Mouse (Mus musculus): Measurements from ENCODE around the gene Rpia. TPM values are rescaled to one million over a fixed set of nuclear protein-coding genes. Genes with fewer than 3 reads are reported as not detected.

The Rpia gene
- polyA plus RNA-seq, 1 experiment: not detected

DNA sequence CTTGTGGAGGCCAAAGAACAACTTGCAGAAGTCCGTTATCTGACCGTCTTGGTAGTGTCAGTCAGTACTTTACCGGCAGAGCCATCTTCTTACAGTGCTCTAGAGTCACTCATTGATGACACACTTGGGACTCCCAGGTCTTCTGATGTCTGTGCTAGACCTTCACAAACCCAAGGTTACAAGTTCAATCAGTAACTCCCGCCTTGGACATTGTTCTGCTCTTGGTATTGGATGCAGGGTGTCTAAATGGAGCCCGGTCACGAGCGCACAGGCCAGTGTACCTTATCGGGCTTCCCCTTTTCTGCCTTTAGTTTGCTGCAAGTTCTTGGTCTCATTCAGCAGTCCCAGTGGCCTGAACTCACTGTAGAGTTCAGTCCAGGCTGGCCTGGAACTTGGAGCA lies 612 bp upstream of the Rpia start:
- WGBS: 37% methylated on average over 8 of the region's 8 CpGs
- H3K27ac ChIP-seq (ENCODE audit: insufficient read depth, low read depth, low read length): no peak overlapping the region
- peaks cover 9% of the 10 kb centered on the region; the same call in 1 of the 2 replicates for H3K4me1 ChIP-seq (ENCODE audit: control insufficient read depth, insufficient read depth, low read length)
- TF ChIP-seq CTCF (IDR thresholded peaks at IDR 0.05; ENCODE audit: insufficient read depth, low read depth, low read length) (no peak), POLR2A (IDR thresholded peaks at IDR 0.05; ENCODE audit: insufficient read depth, low read depth, low read length) (no peak)
- peak overlapping the region; percentile 14; the same call in 1 of the 2 replicates for H3K4me3 ChIP-seq (ENCODE audit: insufficient read depth, low read depth, low read length)

DNA sequence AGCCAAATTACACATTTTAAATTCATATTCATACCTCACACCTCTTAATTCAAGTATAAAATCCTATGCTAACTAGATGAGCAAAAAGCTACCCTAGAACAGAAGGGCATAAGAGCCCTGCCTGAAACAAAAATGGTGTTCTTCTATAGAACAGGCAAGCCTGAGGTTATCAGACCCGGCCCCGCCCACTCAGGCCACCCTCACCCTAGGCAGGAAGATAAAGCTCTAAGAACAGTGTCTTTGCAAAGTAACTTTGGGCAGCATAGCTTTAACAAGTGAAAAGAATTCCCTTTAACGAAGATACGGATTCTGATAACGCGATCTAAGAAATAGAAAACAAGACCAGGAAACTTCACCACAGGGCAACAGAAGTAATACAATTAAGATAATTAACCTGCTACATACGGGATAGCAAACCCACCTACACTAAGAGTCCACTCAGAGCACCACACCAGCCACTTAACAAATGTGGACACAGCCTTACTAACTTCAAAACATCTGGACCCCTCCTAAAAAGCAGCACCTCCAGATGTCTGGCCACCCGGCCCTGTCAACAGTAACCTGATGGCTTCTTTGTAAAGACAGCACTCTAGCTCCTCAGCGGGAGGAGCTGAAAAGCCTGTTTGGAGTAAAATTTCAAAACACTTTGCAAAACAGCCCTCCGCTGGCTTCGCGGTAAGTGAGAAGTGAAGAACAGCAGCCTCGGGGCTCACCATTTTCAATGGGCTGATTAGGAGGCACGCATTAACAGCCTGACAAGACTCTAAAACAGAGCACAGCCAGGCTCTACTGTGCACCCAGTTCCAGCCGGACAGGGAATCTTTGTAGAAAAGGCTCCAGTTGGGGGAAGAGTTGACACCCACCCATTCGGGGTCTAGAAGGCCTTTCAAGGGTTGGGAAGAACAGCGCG lies 925 bp downstream of the Rpia start:
- Histone ChIP-seq H3K27ac (ENCODE audit: insufficient read depth, low read depth, low read length) (0 out of 2 replicates have a peak overlapping the region, but pooled peaks have one; percentile 44), H3K4me1 (ENCODE audit: control insufficient read depth, insufficient read depth, low read length) (peaks cover 9% of the 10 kb centered on the region; the same call in 1 of the 2 replicates), H3K4me3 (ENCODE audit: insufficient read depth, low read depth, low read length) (peak overlapping the region; percentile 88)
- TF ChIP-seq CTCF (IDR thresholded peaks at IDR 0.05; ENCODE audit: insufficient read depth, low read depth, low read length): no peak
- TF ChIP-seq POLR2A (IDR thresholded peaks at IDR 0.05; ENCODE audit: insufficient read depth, low read depth, low read length): no peak
- 4% methylated on average over 18 of the region's 18 CpGs for WGBS

DNA sequence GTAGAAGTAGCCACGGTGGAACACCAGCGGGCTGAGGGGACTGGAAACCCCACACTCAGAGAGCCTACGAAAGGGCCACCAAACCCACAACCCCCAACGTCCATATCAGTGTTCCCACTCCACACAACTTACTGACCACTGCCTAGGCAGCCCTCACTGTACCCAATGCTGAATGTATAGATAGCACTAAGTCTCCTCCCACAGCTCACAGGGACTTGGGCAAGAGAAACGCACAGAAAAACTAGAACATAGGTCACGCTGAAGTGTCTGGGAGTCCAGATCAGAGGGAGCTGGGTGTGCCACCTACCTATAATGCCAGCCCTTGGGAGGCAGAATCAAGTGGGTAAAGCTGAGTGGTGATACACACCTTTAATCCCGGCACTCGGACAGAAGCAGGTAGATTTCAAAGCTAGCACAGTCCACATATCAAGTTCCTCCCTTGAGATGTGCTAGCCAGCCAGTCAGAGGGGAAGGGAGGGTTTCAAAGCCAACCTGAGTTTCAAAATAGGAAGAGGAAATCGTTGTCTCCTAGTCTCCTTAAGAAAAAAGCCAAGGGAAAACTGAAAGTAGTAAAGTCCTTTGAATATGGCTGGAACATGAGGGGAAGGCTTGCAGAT lies 1.9 kb downstream of the Rpia start:
- no peak overlapping the region for H3K27ac ChIP-seq (ENCODE audit: insufficient read depth, low read depth, low read length)
- peaks cover 9% of the 10 kb centered on the region; the same call in 1 of the 2 replicates for H3K4me1 ChIP-seq (ENCODE audit: control insufficient read depth, insufficient read depth, low read length)
- TF ChIP-seq POLR2A (IDR thresholded peaks at IDR 0.05; ENCODE audit: insufficient read depth, low read depth, low read length): no peak
- no peak for TF ChIP-seq CTCF (IDR thresholded peaks at IDR 0.05; ENCODE audit: insufficient read depth, low read depth, low read length)
- WGBS: 87% methylated on average over 9 of the region's 9 CpGs
- no peak overlapping the region for H3K4me3 ChIP-seq (ENCODE audit: insufficient read depth, low read depth, low read length)

GRCm38 (mm10) chr6:70789134-70789533 lies 2.9 kb downstream of the Rpia start:
- TF ChIP-seq CTCF (IDR thresholded peaks at IDR 0.05; ENCODE audit: insufficient read depth, low read depth, low read length) (no peak), POLR2A (IDR thresholded peaks at IDR 0.05; ENCODE audit: insufficient read depth, low read depth, low read length) (no peak)
- peaks cover 9% of the 10 kb centered on the region; the same call in 1 of the 2 replicates for H3K4me1 ChIP-seq (ENCODE audit: control insufficient read depth, insufficient read depth, low read length)
- WGBS: 95% methylated on average over 3 of the region's 3 CpGs
- H3K27ac ChIP-seq (ENCODE audit: insufficient read depth, low read depth, low read length): no peak overlapping the region
- H3K4me3 ChIP-seq (ENCODE audit: insufficient read depth, low read depth, low read length): no peak overlapping the region

DNA sequence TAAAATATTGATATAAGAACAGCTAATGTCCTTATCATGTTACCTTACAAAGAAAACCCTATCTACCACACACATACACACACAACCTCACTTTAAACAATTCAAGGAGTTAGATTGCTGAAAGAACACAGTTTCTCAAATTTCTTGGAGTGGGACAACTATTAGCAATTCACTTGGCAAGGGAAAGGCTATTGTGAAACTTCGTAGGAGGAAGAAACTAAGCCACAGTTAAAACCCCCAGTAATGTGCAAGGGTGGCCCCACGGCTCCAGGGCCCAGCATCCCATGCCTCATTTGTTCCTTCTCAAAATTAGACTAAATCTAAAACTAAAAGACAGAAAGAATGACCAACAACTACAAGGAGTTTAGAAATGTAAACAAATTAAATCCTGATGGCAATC lies 4.5 kb downstream of the Rpia start:
- Histone ChIP-seq H3K27ac (ENCODE audit: insufficient read depth, low read depth, low read length) (no peak overlapping the region), H3K4me3 (ENCODE audit: insufficient read depth, low read depth, low read length) (no peak overlapping the region), H3K4me1 (ENCODE audit: control insufficient read depth, insufficient read depth, low read length) (peaks cover 7% of the 10 kb centered on the region; the same call in 1 of the 2 replicates)
- WGBS: 42% methylated on average over 2 of the region's 2 CpGs
- TF ChIP-seq CTCF (IDR thresholded peaks at IDR 0.05; ENCODE audit: insufficient read depth, low read depth, low read length): no peak
- no peak for TF ChIP-seq POLR2A (IDR thresholded peaks at IDR 0.05; ENCODE audit: insufficient read depth, low read depth, low read length)

DNA sequence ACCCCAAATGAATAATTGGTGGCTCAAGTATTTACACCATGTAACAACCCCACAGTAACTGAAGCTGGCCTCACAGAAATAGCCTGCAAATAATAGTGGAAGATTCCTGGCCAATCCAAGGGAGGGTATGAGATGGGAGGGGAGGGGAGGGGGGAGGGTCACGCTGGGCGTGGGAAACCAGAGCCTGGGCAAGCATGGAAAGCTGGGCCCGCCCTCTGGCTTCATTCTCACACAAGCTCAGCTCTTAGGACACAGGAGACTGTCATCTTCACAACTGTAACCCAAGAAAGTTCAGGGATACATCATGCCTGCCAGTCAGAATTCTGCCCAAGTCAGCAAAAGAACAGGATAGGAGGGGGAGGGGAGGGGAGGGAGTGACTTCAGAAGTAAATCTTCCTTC lies 6.2 kb downstream of the Rpia start:
- no peak overlapping the region for H3K4me3 ChIP-seq (ENCODE audit: insufficient read depth, low read depth, low read length)
- WGBS: 54% methylated on average over 3 of the region's 3 CpGs
- H3K27ac ChIP-seq (ENCODE audit: insufficient read depth, low read depth, low read length): no peak overlapping the region
- peaks cover 8% of the 10 kb centered on the region; the same call in 1 of the 2 replicates for H3K4me1 ChIP-seq (ENCODE audit: control insufficient read depth, insufficient read depth, low read length)
- no peak for TF ChIP-seq CTCF (IDR thresholded peaks at IDR 0.05; ENCODE audit: insufficient read depth, low read depth, low read length)

DNA sequence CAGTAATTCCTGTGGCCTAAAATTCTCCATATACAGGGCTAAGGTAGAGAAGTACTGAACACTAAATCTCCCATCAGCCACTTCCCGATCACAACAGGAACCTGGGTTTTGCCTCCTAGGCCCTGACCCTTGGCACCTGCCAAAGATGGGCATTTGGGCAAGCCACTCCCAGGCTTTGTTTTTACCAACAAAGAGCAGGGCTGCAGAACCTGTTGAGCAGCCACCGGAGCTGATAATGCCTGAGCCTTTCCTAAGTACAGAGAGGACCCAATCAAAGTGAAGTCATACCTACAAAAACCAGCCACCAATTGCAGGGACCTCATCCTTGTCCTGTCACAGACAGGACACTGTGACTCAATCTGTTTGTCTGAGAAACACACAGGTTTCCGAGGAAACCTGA lies 7.2 kb downstream of the Rpia start:
- 88% methylated on average over 3 of the region's 3 CpGs for WGBS
- Histone ChIP-seq H3K27ac (ENCODE audit: insufficient read depth, low read depth, low read length) (no peak overlapping the region), H3K4me1 (ENCODE audit: control insufficient read depth, insufficient read depth, low read length) (peaks cover 2% of the 10 kb centered on the region; the same call in 1 of the 2 replicates), H3K4me3 (ENCODE audit: insufficient read depth, low read depth, low read length) (no peak overlapping the region)
- TF ChIP-seq POLR2A (IDR thresholded peaks at IDR 0.05; ENCODE audit: insufficient read depth, low read depth, low read length) (no peak), CTCF (IDR thresholded peaks at IDR 0.05; ENCODE audit: insufficient read depth, low read depth, low read length) (no peak)

- no peak for TF ChIP-seq POLR2A (IDR thresholded peaks at IDR 0.05; ENCODE audit: insufficient read depth, low read depth, low read length)
- TF ChIP-seq CTCF (IDR thresholded peaks at IDR 0.05; ENCODE audit: insufficient read depth, low read depth, low read length): no peak
- H3K27ac ChIP-seq (ENCODE audit: insufficient read depth, low read depth, low read length): no peak overlapping the region
- no peak overlapping the region for H3K4me3 ChIP-seq (ENCODE audit: insufficient read depth, low read depth, low read length)
- 88% methylated on average over 2 of the region's 2 CpGs for WGBS
- peaks cover 2% of the 10 kb centered on the region; the same call in 1 of the 2 replicates for H3K4me1 ChIP-seq (ENCODE audit: control insufficient read depth, insufficient read depth, low read length)
These were observed 10.7 kb downstream of the Rpia start for GRCm38 (mm10) chr6:70781336-70781735.

- Histone ChIP-seq H3K4me1 (ENCODE audit: control insufficient read depth, insufficient read depth, low read length) (no peaks in the 10 kb centered on the region), H3K27ac (ENCODE audit: insufficient read depth, low read depth, low read length) (no peak overlapping the region), H3K4me3 (ENCODE audit: insufficient read depth, low read depth, low read length) (no peak overlapping the region)
- WGBS: 48% methylated on average over 2 of the region's 2 CpGs
- TF ChIP-seq CTCF (IDR thresholded peaks at IDR 0.05; ENCODE audit: insufficient read depth, low read depth, low read length): no peak
- TF ChIP-seq POLR2A (IDR thresholded peaks at IDR 0.05; ENCODE audit: insufficient read depth, low read depth, low read length): no peak
These were observed 17.7 kb downstream of the Rpia start for GRCm38 (mm10) chr6:70774372-70774771.

Data from olfactory bulb, adult 2 months (tissue).